Mouse (Mus musculus) adrenal gland, postnatal 25 days (tissue): ENCODE results near the gene Aco2. TPM values are rescaled to one million over a fixed set of nuclear protein-coding genes. Genes with fewer than 3 reads are reported as not detected.

ENCODE experiments used
- DNase-seq: peaks from one replicate; pipeline ENCODE4 v3.0.0; 2021; ENCODE audit warnings: mixed read lengths
- total RNA-seq: library from RNA; stranded (reverse); gene quantifications from 2 replicates; pipeline ENCODE4 v1.2.3, GENCODE M21; 2021

Gene Aco2
- total RNA-seq, 1 experiment from 2014 or later, result 641 TPM

- no peak for DNase-seq
Measured at GRCm38 (mm10) chr15:81951159-81951558, 79.0 kb downstream of the Aco2 start.

GRCm38 (mm10) chr15:81952310-81952709 is 80.2 kb downstream of the Aco2 start:
- no peak for DNase-seq

- no peak for DNase-seq
Measured at GRCm38 (mm10) chr15:81954151-81954583, 82.1 kb downstream of the Aco2 start.

DNA sequence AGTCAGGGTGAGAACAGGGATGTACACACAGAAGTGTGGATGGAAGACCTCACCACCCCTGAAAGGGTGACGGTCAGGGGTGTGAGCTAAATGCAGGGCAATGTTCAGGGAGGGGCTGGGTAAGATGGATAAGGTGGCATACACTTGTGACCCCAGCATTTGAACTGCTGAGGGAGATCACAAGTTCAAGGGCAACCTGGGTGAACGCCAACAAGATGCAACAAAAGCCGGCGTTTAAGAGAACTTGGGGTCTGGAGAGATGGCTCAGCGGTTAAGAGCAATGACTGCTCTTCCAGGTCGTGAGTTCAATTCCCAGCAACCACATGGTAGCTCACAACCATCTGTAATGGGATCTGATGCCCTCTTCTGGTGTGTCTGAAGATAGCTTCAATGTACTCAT is 82.6 kb downstream of the Aco2 start:
- no peak for DNase-seq

DNA sequence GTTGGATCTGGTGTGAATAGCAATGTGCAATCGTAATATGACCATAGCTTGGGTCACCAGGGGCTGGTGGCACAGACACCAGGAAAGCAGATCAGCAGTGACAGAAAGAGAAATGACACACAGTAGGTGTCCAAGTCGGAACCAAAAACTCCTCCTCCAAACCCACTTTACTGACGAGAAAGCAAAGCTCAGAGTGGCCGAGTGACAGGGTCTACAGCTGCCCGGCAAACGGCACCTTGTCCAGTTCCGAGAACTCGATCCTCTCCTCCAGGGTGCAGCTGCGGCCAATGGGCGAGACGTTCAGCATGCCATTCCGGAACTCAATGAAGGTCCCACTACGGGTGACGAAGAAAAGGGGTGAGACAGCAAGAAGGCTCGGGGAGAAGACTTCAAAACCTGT is 83.3 kb downstream of the Aco2 start:
- no peak for DNase-seq

DNA sequence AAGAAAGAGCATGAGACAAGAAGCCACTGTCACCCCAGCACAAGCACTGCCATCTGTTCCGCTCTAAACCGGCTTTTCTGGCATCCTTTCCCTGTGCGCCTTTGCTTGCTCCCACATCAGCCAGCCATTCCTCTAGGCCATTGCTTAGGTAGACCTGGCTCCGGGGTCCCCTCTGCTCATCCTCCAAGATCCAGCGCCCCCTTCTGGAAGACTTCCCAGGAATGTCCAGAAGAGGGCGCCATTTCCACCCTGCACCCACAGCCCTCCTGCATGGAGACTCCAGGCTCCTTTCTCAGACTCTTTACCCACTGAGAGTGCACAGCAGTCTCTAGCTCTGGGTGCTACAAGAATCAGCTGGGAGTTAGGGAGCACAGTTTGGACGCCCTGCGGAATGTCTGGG is 84.3 kb downstream of the Aco2 start:
- peak; percentile 58 for DNase-seq

- no peak for DNase-seq
Measured at GRCm38 (mm10) chr15:81957598-81957997, 85.5 kb downstream of the Aco2 start.

DNA sequence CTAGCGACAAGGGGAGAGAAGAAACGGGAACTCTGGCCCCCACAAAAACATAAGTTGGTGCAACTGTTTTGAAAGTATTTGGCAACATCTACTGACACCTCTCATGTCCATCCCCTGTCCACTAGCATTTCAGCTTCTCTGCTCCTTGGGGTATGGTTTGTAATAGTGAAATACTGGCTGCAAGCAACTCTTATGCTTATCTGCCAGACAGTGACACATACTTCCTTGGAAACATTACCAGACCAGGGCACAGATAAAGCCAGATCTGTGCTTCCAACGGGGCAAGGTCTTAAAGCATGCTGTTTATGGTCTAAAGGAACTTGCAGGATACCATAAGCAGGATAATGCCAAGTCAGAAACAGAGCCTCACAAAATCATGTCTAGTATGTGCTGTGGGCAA is 86.8 kb downstream of the Aco2 start:
- DNase-seq, result no peak

GRCm38 (mm10) chr15:81960171-81961077 is 88.3 kb downstream of the Aco2 start, which contains the start of gene Pmm1:
Gene Pmm1, minus strand, starts transcription at chr15:81960930.
- DNase-seq, result peak; percentile 99

DNA sequence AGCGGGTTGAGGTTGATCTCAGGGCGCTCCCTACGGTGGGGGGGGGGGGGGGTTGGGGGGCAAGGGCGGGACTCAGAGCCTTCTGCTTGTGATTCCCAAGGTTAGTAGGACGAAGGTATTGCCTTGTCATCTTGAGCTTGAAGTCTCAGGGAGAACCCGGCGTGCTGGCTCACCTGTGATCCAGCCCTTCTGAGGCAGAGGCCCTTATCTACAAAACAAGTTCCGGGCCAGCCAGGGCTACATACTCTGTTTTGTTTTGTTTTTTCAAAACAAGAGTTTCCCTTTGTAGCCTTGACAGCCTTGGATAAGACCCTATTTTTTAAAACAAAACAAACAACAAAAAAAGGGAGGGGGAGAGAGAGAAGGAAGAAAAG is 89.0 kb downstream of the Aco2 start:
- DNase-seq, result no peak

- no peak for DNase-seq
Measured at GRCm38 (mm10) chr15:81964262-81964661, 92.2 kb downstream of the Aco2 start.

Other genes with a start within 250 kb of the Aco2 start
- 20.6 and 22.8 TPM in 2 replicates for gene L3mbtl2, start 208.4 kb upstream of the Aco2 start, total RNA-seq
- gene Chadl, start 175.0 kb upstream of the Aco2 start, total RNA-seq, result 2.7 and 3.1 TPM in 2 replicates
- 70.0 and 84.2 TPM in 2 replicates for gene Zc3h7b, start 127.3 kb upstream of the Aco2 start, total RNA-seq
- 60.3 and 73.7 TPM in 2 replicates for gene Rangap1, start 126.8 kb upstream of the Aco2 start, total RNA-seq
- gene Tef, start 69.9 kb upstream of the Aco2 start, total RNA-seq, result 111 and 146 TPM in 2 replicates
- 72.3 and 86.1 TPM in 2 replicates for gene Tob2, start 13.5 kb upstream of the Aco2 start, total RNA-seq
- 53.8 and 58.7 TPM in 2 replicates for gene Phf5a, start 398 bp upstream of the Aco2 start, total RNA-seq
- 21.4 and 28.9 TPM in 2 replicates for gene Polr3h, start 53.9 kb downstream of the Aco2 start, total RNA-seq
- 9.9 and 20.0 TPM in 2 replicates for gene Csdc2, start 64.5 kb downstream of the Aco2 start, total RNA-seq
- 70.2 and 103 TPM in 2 replicates for gene Pmm1, start 88.6 kb downstream of the Aco2 start, total RNA-seq
- not detected in 2 replicates for gene 1700029P11Rik, start 108.2 kb downstream of the Aco2 start, total RNA-seq
- 81.4 and 102 TPM in 2 replicates for gene Xrcc6, start 115.5 kb downstream of the Aco2 start, total RNA-seq
- gene Desi1, start 161.6 kb downstream of the Aco2 start, total RNA-seq, result 80.3 and 81.7 TPM in 2 replicates
- 83.1 and 99.8 TPM in 2 replicates for gene Snu13, start 175.3 kb downstream of the Aco2 start, total RNA-seq
- gene 4930407I10Rik, start 186.8 kb downstream of the Aco2 start, total RNA-seq, result not detected in 2 replicates
- 2.8 and 4.3 TPM in 2 replicates for gene Mei1, start 197.7 kb downstream of the Aco2 start, total RNA-seq